Mouse (Mus musculus) lung, adult 2 months (tissue): ENCODE measurements around the gene Ccdc121.

ENCODE experiments used
- CTCF ChIP-seq: fragments of 200-500 bp; IDR thresholded peaks from 2 replicates; pipeline ENCODE4 v1.5.1; 2011; ENCODE audit warnings: mild to moderate bottlenecking, low read length, control low read depth; ENCODE audit not compliant: insufficient read depth
- POLR2A ChIP-seq: fragments of 200-500 bp; IDR thresholded peaks from 2 replicates; pipeline ENCODE4 v1.6.1; 2011; ENCODE audit warnings: low read depth, mild to moderate bottlenecking, control low read depth, low read length, borderline replicate concordance; ENCODE audit errors: extremely low read depth

DNA sequence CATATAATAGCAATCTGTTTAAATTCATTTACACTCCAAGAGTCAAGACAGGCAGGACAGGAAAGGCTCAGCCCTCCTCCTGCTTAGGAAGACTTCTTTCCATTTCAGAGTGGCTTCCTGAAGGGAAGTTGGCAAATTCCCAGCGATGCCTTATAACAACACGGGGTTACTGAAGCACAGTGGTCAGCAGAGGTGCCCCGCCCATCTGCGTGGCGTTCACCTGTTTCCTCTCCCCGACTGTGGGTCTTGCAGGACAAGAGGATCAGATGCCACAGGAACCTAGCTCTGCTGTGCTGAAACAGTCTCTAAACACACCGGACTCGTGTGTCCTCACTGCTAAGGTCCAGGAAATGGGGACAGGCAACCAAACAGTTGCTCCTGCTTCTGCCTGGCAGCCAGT lies 5.9 kb downstream of the Ccdc121 start:
- no peak for TF ChIP-seq CTCF
- no peak for TF ChIP-seq POLR2A
